Mouse (Mus musculus): ENCODE results near the gene Bicra. TPM values are rescaled to one million over a fixed set of nuclear protein-coding genes. Genes with fewer than 3 reads are reported as not detected.
A peak's percentile ranks its signal among the peaks of the same experiment; 100 is the strongest.

Bicra gene
- polyA plus RNA-seq, 1 experiment, result 35.5 TPM

DNA sequence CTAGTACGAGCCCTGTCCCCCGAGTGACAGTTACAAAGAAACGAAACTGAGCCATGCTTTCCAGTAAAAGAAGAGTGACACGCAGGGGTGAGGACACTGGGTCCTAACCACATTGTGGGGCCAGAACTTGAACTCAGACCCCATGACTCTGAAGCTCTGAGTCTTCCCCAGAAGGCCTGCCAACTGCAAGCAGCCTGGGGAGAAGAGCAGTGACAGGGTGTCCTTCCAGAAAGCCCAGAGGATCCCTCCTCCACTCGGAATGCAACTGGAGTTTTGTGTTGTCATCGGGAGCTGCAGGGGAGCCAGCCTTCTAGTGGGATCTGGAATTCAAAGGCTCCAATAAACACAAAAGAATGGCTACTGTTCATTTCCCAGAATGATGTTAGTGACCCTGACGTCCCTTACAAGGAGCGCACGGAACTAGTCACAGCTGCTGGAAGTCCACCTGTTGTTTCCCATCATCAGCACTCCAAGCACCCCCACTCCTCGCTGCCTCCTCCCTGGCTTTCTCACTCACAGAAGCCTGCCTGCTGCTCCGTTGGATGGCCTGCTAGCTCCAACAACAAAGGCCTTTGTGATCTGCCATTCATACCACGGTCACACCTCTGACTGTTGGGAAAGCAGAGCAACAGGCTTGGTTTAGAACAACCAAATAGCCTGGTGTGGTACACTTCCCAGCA, 43.4 kb downstream of the Bicra start:
- H3K4me1 ChIP-seq (ENCODE audit: control insufficient read depth, insufficient read depth, low read length), result peaks cover 54% of the 10 kb centered on the region
- TF ChIP-seq POLR2A (IDR thresholded peaks at IDR 0.05; ENCODE audit: borderline replicate concordance, low read depth, low read length) (no peak), CTCF (IDR thresholded peaks at IDR 0.05; ENCODE audit: low read depth, low read length) (no peak)
- H3K4me3 ChIP-seq (ENCODE audit: insufficient read depth, low read length), result no peak overlapping the region
- H3K27ac ChIP-seq (ENCODE audit: insufficient read depth, low read depth, low read length), result no peak overlapping the region

DNA sequence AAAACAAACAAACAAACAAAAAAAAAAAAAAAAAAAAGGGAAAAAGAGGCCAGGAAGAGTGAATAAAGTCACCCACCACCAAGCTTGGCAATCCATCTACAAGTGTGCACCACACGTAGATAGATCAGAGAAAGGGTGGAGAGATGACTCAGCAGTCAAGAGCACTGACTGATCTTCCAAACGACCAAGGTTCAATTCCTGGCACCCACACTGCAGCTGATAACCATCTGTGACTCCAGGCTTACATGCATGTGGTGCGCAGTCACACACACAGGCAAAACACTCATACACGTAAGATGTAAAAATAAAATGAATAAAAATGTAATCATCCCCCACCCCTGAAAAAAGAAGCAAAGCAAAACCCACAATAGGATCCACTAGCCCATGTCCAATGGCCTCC, 44.7 kb downstream of the Bicra start:
- no peak for TF ChIP-seq CTCF (IDR thresholded peaks at IDR 0.05; ENCODE audit: low read depth, low read length)
- TF ChIP-seq POLR2A (IDR thresholded peaks at IDR 0.05; ENCODE audit: borderline replicate concordance, low read depth, low read length), result no peak
- H3K4me3 ChIP-seq (ENCODE audit: insufficient read depth, low read length), result no peak overlapping the region
- H3K27ac ChIP-seq (ENCODE audit: insufficient read depth, low read depth, low read length), result peak overlapping the region; percentile 89
- peaks cover 54% of the 10 kb centered on the region for H3K4me1 ChIP-seq (ENCODE audit: control insufficient read depth, insufficient read depth, low read length)

DNA sequence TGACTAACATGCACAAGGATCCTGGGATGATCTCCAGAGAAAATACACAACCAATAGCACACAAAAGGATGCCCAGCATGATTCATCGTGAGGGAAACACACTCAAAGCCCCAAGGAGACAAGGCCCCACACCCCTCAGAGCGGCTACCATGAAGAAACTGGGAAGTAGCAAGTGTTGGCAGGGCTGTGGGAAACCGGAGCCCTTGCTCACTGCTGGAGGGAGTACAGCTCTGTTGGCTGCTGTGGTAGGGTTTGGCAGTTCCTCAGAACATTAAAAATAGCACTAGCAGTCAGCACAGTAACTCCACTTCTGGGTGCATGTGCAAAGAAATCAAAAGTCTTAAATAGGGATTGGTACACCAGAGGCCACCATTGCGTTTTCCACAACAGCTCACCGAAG, 45.5 kb downstream of the Bicra start:
- peaks cover 50% of the 10 kb centered on the region for H3K4me1 ChIP-seq (ENCODE audit: control insufficient read depth, insufficient read depth, low read length)
- TF ChIP-seq POLR2A (IDR thresholded peaks at IDR 0.05; ENCODE audit: borderline replicate concordance, low read depth, low read length), result no peak
- TF ChIP-seq CTCF (IDR thresholded peaks at IDR 0.05; ENCODE audit: low read depth, low read length), result no peak
- H3K4me3 ChIP-seq (ENCODE audit: insufficient read depth, low read length), result no peak overlapping the region; the same call in 1 of the 2 replicates
- peak overlapping the region; percentile 89 for H3K27ac ChIP-seq (ENCODE audit: insufficient read depth, low read depth, low read length)

DNA sequence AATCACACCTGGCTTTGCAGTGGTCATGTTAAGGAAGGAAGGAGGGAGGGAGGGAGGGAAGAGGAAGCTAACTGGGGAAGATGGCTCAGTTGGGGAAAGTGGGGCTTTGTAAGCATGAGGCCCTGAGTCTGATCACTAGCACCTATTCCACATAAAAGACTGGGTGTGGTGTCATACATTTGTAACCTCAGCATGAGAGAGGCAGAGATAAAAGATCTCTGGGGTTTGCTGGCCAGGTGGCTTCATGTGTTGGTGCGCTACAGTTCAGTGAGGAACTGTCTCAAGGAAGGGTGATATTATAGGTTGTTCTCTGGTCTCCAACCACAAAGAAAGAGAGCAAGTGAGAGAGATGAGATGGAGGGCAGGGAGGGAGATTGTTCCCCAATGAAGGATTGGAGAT, 46.0 kb downstream of the Bicra start:
- peaks cover 50% of the 10 kb centered on the region for H3K4me1 ChIP-seq (ENCODE audit: control insufficient read depth, insufficient read depth, low read length)
- H3K27ac ChIP-seq (ENCODE audit: insufficient read depth, low read depth, low read length), result peak overlapping the region; percentile 69
- TF ChIP-seq CTCF (IDR thresholded peaks at IDR 0.05; ENCODE audit: low read depth, low read length) (no peak), POLR2A (IDR thresholded peaks at IDR 0.05; ENCODE audit: borderline replicate concordance, low read depth, low read length) (no peak)
- H3K4me3 ChIP-seq (ENCODE audit: insufficient read depth, low read length), result no peak overlapping the region

DNA sequence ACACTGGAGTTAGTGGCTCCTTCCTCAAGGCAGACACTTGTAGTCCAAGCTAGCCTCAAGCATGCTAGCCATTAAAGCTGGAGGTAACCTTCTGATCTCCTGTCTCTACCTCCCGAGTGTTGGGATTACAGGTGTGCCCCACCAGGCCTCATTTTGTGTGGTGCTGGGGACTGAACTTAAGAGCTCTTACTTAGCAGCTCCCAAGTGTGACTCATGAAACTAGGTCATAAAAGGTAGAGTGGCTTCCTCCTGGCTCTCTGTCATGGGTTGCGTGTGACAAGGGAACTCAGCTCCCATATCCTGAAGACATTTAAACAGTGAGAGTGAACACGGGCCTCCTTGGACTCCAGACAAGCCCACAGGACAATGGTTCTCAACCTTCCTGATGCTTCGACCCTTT, 53.9 kb downstream of the Bicra start:
- TF ChIP-seq CTCF (IDR thresholded peaks at IDR 0.05; ENCODE audit: low read depth, low read length) (no peak), POLR2A (IDR thresholded peaks at IDR 0.05; ENCODE audit: borderline replicate concordance, low read depth, low read length) (no peak)
- no peaks in the 10 kb centered on the region for H3K4me1 ChIP-seq (ENCODE audit: control insufficient read depth, insufficient read depth, low read length)
- no peak overlapping the region for H3K4me3 ChIP-seq (ENCODE audit: insufficient read depth, low read length)
- H3K27ac ChIP-seq (ENCODE audit: insufficient read depth, low read depth, low read length), result no peak overlapping the region

DNA sequence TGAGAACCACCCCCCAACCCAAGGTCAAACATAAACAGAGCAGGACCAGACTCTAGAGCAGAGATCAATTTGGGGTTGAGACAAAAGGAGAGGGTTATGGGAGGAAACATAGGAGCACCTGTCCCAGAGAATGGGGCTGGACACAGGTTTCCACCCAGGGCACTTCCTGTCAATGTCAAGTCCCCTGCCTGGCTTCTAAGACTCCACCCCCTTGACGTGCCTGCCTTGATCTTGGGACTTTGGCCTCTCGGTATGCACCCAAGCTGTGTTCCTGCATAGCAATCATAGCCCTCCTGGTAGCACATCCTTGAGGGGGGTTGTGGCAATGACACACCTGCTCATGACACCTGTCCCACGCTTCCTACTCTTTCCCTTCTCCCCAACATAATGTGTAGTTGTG, 54.6 kb downstream of the Bicra start:
- Histone ChIP-seq H3K4me1 (ENCODE audit: control insufficient read depth, insufficient read depth, low read length) (no peaks in the 10 kb centered on the region), H3K27ac (ENCODE audit: insufficient read depth, low read depth, low read length) (no peak overlapping the region), H3K4me3 (ENCODE audit: insufficient read depth, low read length) (no peak overlapping the region)
- no peak for TF ChIP-seq CTCF (IDR thresholded peaks at IDR 0.05; ENCODE audit: low read depth, low read length)
- no peak for TF ChIP-seq POLR2A (IDR thresholded peaks at IDR 0.05; ENCODE audit: borderline replicate concordance, low read depth, low read length)

DNA sequence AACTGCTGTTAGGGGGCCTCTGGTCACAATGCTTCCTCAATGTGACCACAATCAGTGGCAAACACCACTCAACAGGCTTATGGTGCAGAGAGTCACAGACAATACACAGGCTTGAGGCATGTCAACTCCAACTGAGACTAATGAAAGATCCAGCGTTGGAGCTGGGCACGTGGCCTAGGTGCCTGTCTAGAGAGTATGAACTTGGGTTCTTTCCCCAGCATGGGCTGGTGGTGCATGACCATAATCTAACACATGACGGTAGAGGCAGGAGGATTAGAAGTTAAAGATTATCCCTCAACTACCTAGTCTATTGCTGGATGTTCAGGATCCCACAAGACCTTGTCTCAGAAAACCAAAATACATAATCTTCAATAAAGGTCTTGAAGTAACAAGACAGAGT, 56.0 kb downstream of the Bicra start:
- no peak overlapping the region for H3K4me3 ChIP-seq (ENCODE audit: insufficient read depth, low read length)
- no peaks in the 10 kb centered on the region for H3K4me1 ChIP-seq (ENCODE audit: control insufficient read depth, insufficient read depth, low read length)
- TF ChIP-seq CTCF (IDR thresholded peaks at IDR 0.05; ENCODE audit: low read depth, low read length) (no peak), POLR2A (IDR thresholded peaks at IDR 0.05; ENCODE audit: borderline replicate concordance, low read depth, low read length) (no peak)
- no peak overlapping the region for H3K27ac ChIP-seq (ENCODE audit: insufficient read depth, low read depth, low read length)

DNA sequence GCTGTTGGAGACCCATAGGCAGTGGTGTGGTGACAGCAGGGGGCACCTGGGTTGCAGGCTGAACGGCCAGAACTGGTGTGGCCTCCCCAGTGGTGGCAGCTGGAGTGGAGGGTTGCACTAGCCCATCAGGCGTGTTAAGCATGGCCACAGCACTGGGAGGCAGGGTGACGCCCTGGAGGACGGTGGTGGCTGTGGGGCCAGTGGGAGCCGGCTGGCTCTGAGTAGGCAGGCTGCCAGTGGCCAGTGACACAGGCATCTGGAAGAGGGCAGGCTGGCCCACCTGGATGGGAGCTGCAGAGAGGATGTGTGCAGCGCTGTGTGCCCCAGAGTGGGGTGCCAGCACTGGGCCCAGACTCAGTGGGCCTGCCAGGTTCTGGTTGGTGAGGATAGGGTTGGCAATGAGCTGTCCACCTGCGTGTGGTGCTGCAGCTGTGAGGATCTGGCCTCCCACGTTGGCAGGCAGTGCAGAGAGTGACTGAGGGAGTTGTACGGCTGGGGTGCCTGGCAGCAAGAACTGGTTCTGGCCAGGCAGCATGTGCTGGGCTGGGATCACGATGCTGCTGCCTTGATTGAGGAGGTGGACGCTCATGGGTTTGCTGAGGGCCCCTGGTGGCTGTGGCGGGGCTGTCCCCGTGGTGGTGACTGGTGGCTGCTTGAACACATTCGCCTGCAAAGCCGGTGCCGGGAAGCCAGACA, 59.9 kb downstream of the Bicra start:
- Histone ChIP-seq H3K4me1 (ENCODE audit: control insufficient read depth, insufficient read depth, low read length) (no peaks in the 10 kb centered on the region), H3K27ac (ENCODE audit: insufficient read depth, low read depth, low read length) (no peak overlapping the region), H3K4me3 (ENCODE audit: insufficient read depth, low read length) (no peak overlapping the region)
- TF ChIP-seq POLR2A (IDR thresholded peaks at IDR 0.05; ENCODE audit: borderline replicate concordance, low read depth, low read length), result no peak
- TF ChIP-seq CTCF (IDR thresholded peaks at IDR 0.05; ENCODE audit: low read depth, low read length), result no peak

DNA sequence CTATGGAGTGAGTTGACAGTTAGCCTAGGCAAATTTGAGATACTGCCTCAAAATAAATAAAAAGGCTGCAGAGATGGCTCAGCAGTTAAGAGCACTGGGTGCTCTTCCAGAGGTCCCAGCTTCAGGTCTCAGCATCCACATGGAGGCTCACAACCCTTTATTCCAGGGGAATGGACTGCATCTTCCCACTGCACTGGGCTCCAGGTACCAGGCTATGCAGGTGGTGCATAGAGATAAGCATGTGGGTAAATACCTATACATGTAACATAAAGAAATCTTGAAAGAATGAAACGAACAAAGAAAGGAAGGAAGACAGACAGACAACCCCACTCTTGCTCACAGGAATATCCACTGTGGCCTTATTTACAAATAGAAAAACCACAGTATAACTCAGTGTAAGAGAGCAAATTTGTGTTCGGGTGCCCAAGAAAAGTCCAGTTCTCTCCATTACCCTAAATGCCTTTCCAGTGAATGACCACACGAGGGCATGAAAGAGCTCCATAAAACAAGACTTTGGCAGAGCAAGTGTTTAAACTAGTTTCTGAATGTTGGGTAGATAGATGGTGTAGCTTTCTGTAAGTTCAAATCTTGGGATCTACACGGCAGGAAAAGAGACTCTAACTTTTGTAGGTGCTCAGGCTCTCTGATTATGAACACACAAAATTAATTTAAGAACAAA, 64.9 kb downstream of the Bicra start:
- Histone ChIP-seq H3K4me1 (ENCODE audit: control insufficient read depth, insufficient read depth, low read length) (no peaks in the 10 kb centered on the region), H3K4me3 (ENCODE audit: insufficient read depth, low read length) (no peak overlapping the region), H3K27ac (ENCODE audit: insufficient read depth, low read depth, low read length) (no peak overlapping the region)
- TF ChIP-seq CTCF (IDR thresholded peaks at IDR 0.05; ENCODE audit: low read depth, low read length) (no peak), POLR2A (IDR thresholded peaks at IDR 0.05; ENCODE audit: borderline replicate concordance, low read depth, low read length) (no peak)

DNA sequence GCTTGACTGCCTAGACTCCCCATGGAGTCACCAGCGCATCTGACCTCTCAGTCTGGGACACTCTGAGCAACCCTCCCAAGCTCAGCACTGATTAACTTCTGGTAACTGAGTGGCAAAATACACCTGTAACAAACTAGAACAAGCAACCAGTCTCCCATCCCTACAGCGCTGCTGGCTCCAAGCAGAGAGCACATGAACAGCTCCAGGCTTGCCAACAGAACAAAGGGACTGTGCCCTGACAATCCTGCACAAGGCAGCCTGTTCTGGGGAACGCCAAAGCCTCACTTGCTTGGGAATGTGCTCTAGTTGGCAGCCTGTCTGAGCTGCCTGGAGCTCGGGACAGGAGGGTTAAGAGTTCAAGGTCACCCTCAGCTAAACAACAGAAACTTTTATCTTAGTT, 66.2 kb downstream of the Bicra start:
- Histone ChIP-seq H3K4me3 (ENCODE audit: insufficient read depth, low read length) (no peak overlapping the region), H3K27ac (ENCODE audit: insufficient read depth, low read depth, low read length) (no peak overlapping the region), H3K4me1 (ENCODE audit: control insufficient read depth, insufficient read depth, low read length) (no peaks in the 10 kb centered on the region)
- no peak for TF ChIP-seq CTCF (IDR thresholded peaks at IDR 0.05; ENCODE audit: low read depth, low read length)
- no peak for TF ChIP-seq POLR2A (IDR thresholded peaks at IDR 0.05; ENCODE audit: borderline replicate concordance, low read depth, low read length)
